Mouse (Mus musculus) lung, adult 2 months (tissue): ENCODE results near the gene Fdps. TPM values are rescaled to one million over a fixed set of nuclear protein-coding genes. Genes with fewer than 3 reads are reported as not detected.

Source experiments
- DNase-seq: peaks from one replicate; pipeline ENCODE4 v3.0.0; 2022
- H3K4me1 ChIP-seq: fragments of 200-500 bp; 2 replicates; pipeline ENCODE4 v1.6.1; 2011; ENCODE audit warnings: low read length; ENCODE audit not compliant: control insufficient read depth, insufficient read depth
- H3K4me3 ChIP-seq: fragments of 200-500 bp; replicated peaks from 2 replicates; pipeline ENCODE3; 2011; ENCODE audit warnings: low read depth, mild to moderate bottlenecking, control low read depth, low read length; ENCODE audit errors: extremely low read depth
- CTCF ChIP-seq: fragments of 200-500 bp; IDR thresholded peaks from 2 replicates; pipeline ENCODE4 v1.5.1; 2011; ENCODE audit warnings: mild to moderate bottlenecking, low read length, control low read depth; ENCODE audit not compliant: insufficient read depth
- POLR2A ChIP-seq: fragments of 200-500 bp; IDR thresholded peaks from 2 replicates; pipeline ENCODE4 v1.6.1; 2011; ENCODE audit warnings: low read depth, mild to moderate bottlenecking, control low read depth, low read length, borderline replicate concordance; ENCODE audit errors: extremely low read depth
- WGBS: fragments of 180-500 bp; shearing (Covaris S2); methylation state at CpG from one replicate; pipeline ENCODE4 v1.1.7; 2018; 5-methylcytosine and 5-hydroxymethylcytosine counted together
- polyA plus RNA-seq: library from polyadenylated mRNA; depleted of rRNA; stranded (reverse); fragments of >200 nt; gene quantifications from 2 replicates; pipeline ENCODE4 v1.2.3, GENCODE M21; 2012

Fdps gene
- polyA plus RNA-seq, 1 experiment: 128 TPM

DNA sequence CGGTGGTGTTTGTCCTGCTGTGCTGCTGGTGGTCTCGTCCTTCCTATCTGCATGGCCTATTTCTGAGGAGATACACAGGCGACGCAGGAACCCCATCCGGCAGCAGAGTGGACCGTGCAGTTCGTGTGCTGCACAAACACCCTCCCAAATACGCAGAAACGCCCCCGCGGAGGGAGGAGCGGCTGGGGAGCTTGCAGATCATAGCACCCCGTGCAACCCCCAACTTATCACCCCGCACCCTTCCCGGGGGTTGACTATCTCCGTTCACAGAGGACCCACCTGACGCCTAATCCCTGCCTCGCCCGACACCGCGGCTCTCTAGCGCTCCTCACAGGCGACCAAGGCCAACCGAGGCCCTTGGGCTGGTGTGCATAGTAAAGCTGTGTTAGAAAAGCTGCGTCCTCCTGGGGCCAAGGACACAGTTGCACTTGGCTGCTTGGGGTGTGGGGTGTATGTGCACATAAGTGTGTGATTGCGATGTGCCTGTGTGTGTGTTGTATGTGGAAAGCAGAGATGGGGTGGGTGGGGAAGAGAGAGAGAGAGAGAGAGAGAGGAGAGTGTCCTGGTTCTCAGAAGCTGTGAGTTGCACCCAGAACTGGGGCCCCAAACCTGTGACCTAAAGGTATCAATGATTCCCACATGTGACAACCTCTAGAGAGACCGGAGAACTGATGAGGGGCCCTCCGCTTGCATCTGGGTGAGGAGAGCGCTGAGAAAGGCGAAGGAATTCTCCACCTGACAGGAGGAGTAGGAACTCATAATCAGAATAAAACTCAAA, 30.7 kb upstream of the Fdps start:
- 17% methylated on average over 30 of the region's 30 CpGs for WGBS
- Histone ChIP-seq H3K4me3 (no peak overlapping the region), H3K4me1 (no peaks in the 10 kb centered on the region)
- peak; percentile 24 for DNase-seq
- TF ChIP-seq POLR2A (no peak), CTCF (peak; percentile 36; the same call in 1 of the 2 replicates)

- H3K4me1 ChIP-seq: no peaks in the 10 kb centered on the region
- DNase-seq: no peak
- 43% methylated on average over 4 of the region's 4 CpGs for WGBS
- TF ChIP-seq POLR2A: no peak
- no peak for TF ChIP-seq CTCF
- H3K4me3 ChIP-seq: no peak overlapping the region
Observed at GRCm38 (mm10) chr3:89131816-89132215, 30.1 kb upstream of the Fdps start.

DNA sequence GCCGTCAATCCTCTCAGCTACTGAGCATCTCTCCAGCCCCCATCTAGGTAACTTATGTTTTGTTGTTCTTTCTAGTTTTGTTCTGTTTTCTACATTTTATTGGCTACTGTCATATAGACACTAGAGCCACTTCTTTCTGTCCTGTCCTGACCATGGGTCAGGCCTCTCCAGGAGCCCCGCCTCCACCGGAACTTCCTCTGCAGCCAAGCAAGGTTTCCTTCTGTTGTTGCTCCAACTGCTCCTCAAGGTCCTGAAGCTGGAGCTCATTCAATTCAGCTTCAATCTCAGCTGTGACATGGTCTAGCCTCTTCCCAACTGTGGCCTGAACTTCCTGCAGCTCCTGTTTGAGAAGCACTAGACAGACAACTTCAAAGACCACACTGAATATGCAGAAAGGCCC, 28.1 kb upstream of the Fdps start:
- no peaks in the 10 kb centered on the region for H3K4me1 ChIP-seq
- WGBS: 62% methylated on average over 3 of the region's 3 CpGs
- no peak for DNase-seq
- TF ChIP-seq POLR2A (no peak), CTCF (no peak)
- no peak overlapping the region for H3K4me3 ChIP-seq

DNA sequence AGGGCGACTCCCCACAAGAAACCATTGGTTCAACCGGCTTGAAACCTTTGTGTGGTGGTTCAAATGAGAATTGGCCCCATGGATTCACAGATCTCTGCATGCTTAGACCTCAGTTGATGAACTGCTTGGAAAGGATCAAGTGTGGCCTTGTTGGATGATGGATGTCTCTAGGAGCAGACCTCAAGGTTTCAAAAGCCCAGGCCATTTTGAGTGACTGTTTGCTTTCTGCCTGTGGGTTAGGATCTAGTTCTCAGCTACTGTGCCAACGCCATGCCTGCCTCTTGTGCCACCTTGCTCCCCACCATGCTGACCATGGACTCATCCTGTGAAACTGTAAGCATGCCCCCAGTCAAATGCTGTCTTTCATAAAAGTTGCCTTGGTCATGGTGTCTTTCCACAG, 24.2 kb upstream of the Fdps start:
- TF ChIP-seq CTCF (no peak), POLR2A (no peak)
- H3K4me1 ChIP-seq: peaks cover 4% of the 10 kb centered on the region; the same call in 1 of the 2 replicates
- no peak for DNase-seq
- H3K4me3 ChIP-seq: no peak overlapping the region
- 92% methylated on average over 3 of the region's 3 CpGs for whole genome bisulfite sequencing

DNA sequence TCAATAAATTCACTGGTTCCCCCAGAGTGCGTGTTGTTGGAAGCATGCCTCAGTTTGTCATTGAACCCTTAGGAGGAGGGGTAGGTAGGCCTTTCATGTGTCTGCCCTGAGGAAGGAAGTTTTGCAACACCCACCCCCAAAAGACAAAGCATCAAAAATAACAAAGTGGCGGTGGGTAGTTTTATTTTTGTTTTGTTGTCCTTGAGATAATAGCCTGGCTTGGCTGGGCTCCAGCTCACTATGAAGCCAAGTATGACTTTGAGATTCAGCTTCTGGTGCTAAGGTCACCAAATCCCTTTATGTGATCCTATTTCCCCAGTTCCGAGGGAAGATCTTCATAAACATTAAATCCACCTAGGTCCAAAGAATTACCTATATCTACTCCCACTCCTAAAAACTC, 22.5 kb upstream of the Fdps start:
- TF ChIP-seq CTCF (no peak), POLR2A (no peak)
- no peak for DNase-seq
- 38% methylated on average over 3 of the region's 3 CpGs for WGBS
- H3K4me1 ChIP-seq: peaks cover 4% of the 10 kb centered on the region; the same call in 1 of the 2 replicates
- no peak overlapping the region for H3K4me3 ChIP-seq

- 45% methylated on average over 2 of the region's 2 CpGs for WGBS
- TF ChIP-seq POLR2A: no peak
- no peak for TF ChIP-seq CTCF
- peaks cover 4% of the 10 kb centered on the region; the same call in 1 of the 2 replicates for H3K4me1 ChIP-seq
- H3K4me3 ChIP-seq: no peak overlapping the region
- DNase-seq: no peak
Observed at GRCm38 (mm10) chr3:89123313-89123712, 21.6 kb upstream of the Fdps start.

- no peak for DNase-seq
- 0% methylated on average over 2 of the region's 2 CpGs for WGBS
- Histone ChIP-seq H3K4me3 (no peak overlapping the region), H3K4me1 (no peaks in the 10 kb centered on the region)
- no peak for TF ChIP-seq POLR2A
- peak; percentile 23; the same call in 1 of the 2 replicates for TF ChIP-seq CTCF
Observed at GRCm38 (mm10) chr3:89115522-89115921, 13.8 kb upstream of the Fdps start.

GRCm38 (mm10) chr3:89113058-89113457, 11.3 kb upstream of the Fdps start:
- no peak for DNase-seq
- no peaks in the 10 kb centered on the region for H3K4me1 ChIP-seq
- H3K4me3 ChIP-seq: no peak overlapping the region
- WGBS: 70% methylated on average over 4 of the region's 4 CpGs
- no peak for TF ChIP-seq CTCF
- TF ChIP-seq POLR2A: no peak

DNA sequence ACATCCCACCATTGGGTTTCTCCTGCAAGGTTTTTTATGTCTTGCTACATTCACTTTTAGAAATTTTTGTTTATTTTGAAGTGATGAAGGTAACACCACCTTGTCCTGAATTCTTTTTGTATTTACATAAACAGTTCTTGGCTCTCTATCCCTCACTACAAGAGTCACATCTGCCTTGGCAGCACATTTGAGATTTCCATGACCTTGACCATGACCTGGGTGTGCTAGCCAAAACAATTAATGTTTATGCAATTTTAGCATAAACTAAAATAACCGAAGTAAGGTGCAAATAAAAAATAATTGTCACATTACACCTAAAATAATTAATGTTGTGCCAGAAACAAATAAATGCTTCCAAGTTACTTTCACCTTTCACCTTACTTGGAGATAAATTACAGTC, 6.4 kb upstream of the Fdps start:
- Histone ChIP-seq H3K4me1 (no peaks in the 10 kb centered on the region), H3K4me3 (no peak overlapping the region)
- 22% methylated on average over 1 of the region's 1 CpGs for WGBS
- TF ChIP-seq POLR2A (no peak), CTCF (no peak)
- DNase-seq: no peak

DNA sequence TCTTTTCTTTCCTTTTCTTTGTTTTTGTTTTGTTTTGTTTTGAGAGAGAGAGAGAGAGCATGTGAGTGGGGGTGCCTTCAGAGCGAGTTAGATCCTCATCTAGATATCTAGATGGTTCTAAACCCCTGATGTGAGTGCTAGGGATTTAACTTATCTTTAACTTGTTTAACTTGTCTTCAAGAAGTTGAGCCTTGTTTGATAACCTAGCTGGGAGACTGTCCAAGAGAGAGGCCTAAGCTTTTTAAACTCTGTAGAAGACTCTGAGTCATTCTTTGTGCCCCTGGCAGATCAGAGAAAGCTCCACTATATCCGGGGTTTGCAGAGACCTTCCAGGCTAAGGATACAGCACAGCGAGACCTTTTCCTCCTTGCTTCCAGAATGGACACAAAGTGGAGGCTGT, 5.8 kb upstream of the Fdps start:
- no peak overlapping the region for H3K4me3 ChIP-seq
- no peak for DNase-seq
- H3K4me1 ChIP-seq: no peaks in the 10 kb centered on the region
- no peak for TF ChIP-seq CTCF
- 50% methylated on average over 3 of the region's 3 CpGs for WGBS
